Mouse (Mus musculus): Measurements from ENCODE around the gene Defb45. TPM values are rescaled to one million over a fixed set of nuclear protein-coding genes. Genes with fewer than 3 reads are reported as not detected.

Defb45 gene
- polyA plus RNA-seq, 1 experiment from 2014 or later: not detected

- Histone ChIP-seq H3K36me3 (no peaks in the 10 kb centered on the region), H3K4me1 (replicated peaks) (no peaks in the 10 kb centered on the region), H3K9me3 (replicated peaks) (no peaks in the 10 kb centered on the region), H3K4me3 (replicated peaks) (no peak overlapping the region), H3K27me3 (no peaks in the 10 kb centered on the region), H3K27ac (no peak overlapping the region), H3K4me2 (no peak overlapping the region), H3K9ac (no peak overlapping the region)
- DNase-seq (no peak), ATAC-seq (ENCODE audit: low read depth) (no peak)
- WGBS (ENCODE audit: insufficient replicate concordance): 49% methylated on average over 6 of the region's 6 CpGs
These were observed 8.5 kb upstream of the Defb45 start for GRCm38 (mm10) chr2:152607746-152608145.

GRCm38 (mm10) chr2:152604057-152604456, 4.9 kb upstream of the Defb45 start, which contains the start of gene Defb36:
TSS of gene Defb36 (plus strand) at chr2:152604327.
- no peaks in the 10 kb centered on the region for H3K36me3 ChIP-seq
- no peak within 1 kb of the TSS for H3K4me2 ChIP-seq
- H3K27ac ChIP-seq: no peak within 1 kb of the TSS
- no peaks in the 10 kb centered on the region for H3K4me1 ChIP-seq (replicated peaks)
- no peaks in the 10 kb centered on the region for H3K27me3 ChIP-seq
- H3K9me3 ChIP-seq (replicated peaks): no peaks in the 10 kb centered on the region
- no peak within 1 kb of the TSS for H3K9ac ChIP-seq
- ATAC-seq (ENCODE audit: low read depth) (no peak), DNase-seq (no peak)
- WGBS (ENCODE audit: insufficient replicate concordance): 66% methylated on average over 15 of the region's 15 CpGs
- H3K4me3 ChIP-seq (replicated peaks): no peak within 1 kb of the TSS

GRCm38 (mm10) chr2:152601275-152601960, 2.2 kb upstream of the Defb45 start:
- H3K9ac ChIP-seq: no peak overlapping the region
- ATAC-seq (ENCODE audit: low read depth) (no peak), DNase-seq (no peak)
- no peaks in the 10 kb centered on the region for H3K27me3 ChIP-seq
- no peaks in the 10 kb centered on the region for H3K36me3 ChIP-seq
- no peak overlapping the region for H3K4me3 ChIP-seq (replicated peaks)
- WGBS (ENCODE audit: insufficient replicate concordance): 51% methylated on average over 4 of the region's 4 CpGs
- H3K27ac ChIP-seq: no peak overlapping the region
- H3K9me3 ChIP-seq (replicated peaks): no peaks in the 10 kb centered on the region
- no peak overlapping the region for H3K4me2 ChIP-seq
- no peaks in the 10 kb centered on the region for H3K4me1 ChIP-seq (replicated peaks)

- ATAC-seq (ENCODE audit: low read depth): no peak
- no peak for DNase-seq
- WGBS (ENCODE audit: insufficient replicate concordance): 70% methylated on average over 6 of the region's 6 CpGs
- no peaks in the 10 kb centered on the region for H3K27me3 ChIP-seq
- H3K4me3 ChIP-seq (replicated peaks): no peak overlapping the region
- no peaks in the 10 kb centered on the region for H3K4me1 ChIP-seq (replicated peaks)
- H3K9me3 ChIP-seq (replicated peaks): no peaks in the 10 kb centered on the region
- H3K27ac ChIP-seq: no peak overlapping the region
- no peak overlapping the region for H3K9ac ChIP-seq
- no peak overlapping the region for H3K4me2 ChIP-seq
- H3K36me3 ChIP-seq: no peaks in the 10 kb centered on the region
These were observed 877 bp upstream of the Defb45 start for GRCm38 (mm10) chr2:152600076-152600475.

- DNase-seq (no peak), ATAC-seq (ENCODE audit: low read depth) (no peak)
- WGBS (ENCODE audit: insufficient replicate concordance): 53% methylated on average over 6 of the region's 6 CpGs
- Histone ChIP-seq H3K36me3 (no peaks in the 10 kb centered on the region), H3K4me3 (replicated peaks) (no peak overlapping the region), H3K9me3 (replicated peaks) (no peaks in the 10 kb centered on the region), H3K4me1 (replicated peaks) (no peaks in the 10 kb centered on the region), H3K27me3 (no peaks in the 10 kb centered on the region), H3K27ac (no peak overlapping the region), H3K4me2 (no peak overlapping the region), H3K9ac (no peak overlapping the region)
These were observed 10.2 kb downstream of the Defb45 start for GRCm38 (mm10) chr2:152589021-152589420.

GRCm38 (mm10) chr2:152588450-152588849, 10.7 kb downstream of the Defb45 start:
- Histone ChIP-seq H3K9ac (no peak overlapping the region), H3K4me1 (replicated peaks) (no peaks in the 10 kb centered on the region), H3K27ac (no peak overlapping the region), H3K4me2 (no peak overlapping the region), H3K27me3 (no peaks in the 10 kb centered on the region), H3K9me3 (replicated peaks) (no peaks in the 10 kb centered on the region), H3K36me3 (no peaks in the 10 kb centered on the region), H3K4me3 (replicated peaks) (no peak overlapping the region)
- 35% methylated on average over 2 of the region's 2 CpGs for WGBS (ENCODE audit: insufficient replicate concordance)
- DNase-seq: no peak
- no peak for ATAC-seq (ENCODE audit: low read depth)

- no peaks in the 10 kb centered on the region for H3K4me1 ChIP-seq (replicated peaks)
- H3K27ac ChIP-seq: no peak overlapping the region
- WGBS (ENCODE audit: insufficient replicate concordance): 55% methylated on average over 4 of the region's 4 CpGs
- no peak for DNase-seq
- H3K4me3 ChIP-seq (replicated peaks): no peak overlapping the region
- H3K36me3 ChIP-seq: no peaks in the 10 kb centered on the region
- no peaks in the 10 kb centered on the region for H3K9me3 ChIP-seq (replicated peaks)
- H3K4me2 ChIP-seq: no peak overlapping the region
- H3K9ac ChIP-seq: no peak overlapping the region
- no peak for ATAC-seq (ENCODE audit: low read depth)
- no peaks in the 10 kb centered on the region for H3K27me3 ChIP-seq
These were observed 12.2 kb downstream of the Defb45 start for GRCm38 (mm10) chr2:152586926-152587560.

- DNase-seq (no peak), ATAC-seq (ENCODE audit: low read depth) (no peak)
- no peaks in the 10 kb centered on the region for H3K36me3 ChIP-seq
- H3K27me3 ChIP-seq: no peaks in the 10 kb centered on the region
- WGBS (ENCODE audit: insufficient replicate concordance): 59% methylated on average over 11 of the region's 11 CpGs
- no peak overlapping the region for H3K4me3 ChIP-seq (replicated peaks)
- no peaks in the 10 kb centered on the region for H3K9me3 ChIP-seq (replicated peaks)
- H3K9ac ChIP-seq: no peak overlapping the region
- no peak overlapping the region for H3K27ac ChIP-seq
- no peak overlapping the region for H3K4me2 ChIP-seq
- H3K4me1 ChIP-seq (replicated peaks): no peaks in the 10 kb centered on the region
These were observed 18.6 kb downstream of the Defb45 start for GRCm38 (mm10) chr2:152580612-152581011.

GRCm38 (mm10) chr2:152580107-152580506, 19.1 kb downstream of the Defb45 start, which contains the start of gene Defb19:
TSS of gene Defb19 (minus strand) at chr2:152580312.
- Histone ChIP-seq H3K27ac (no peak within 1 kb of the TSS), H3K27me3 (no peaks in the 10 kb centered on the region), H3K4me2 (no peak within 1 kb of the TSS), H3K4me3 (replicated peaks) (no peak within 1 kb of the TSS), H3K4me1 (replicated peaks) (no peaks in the 10 kb centered on the region), H3K9ac (no peak within 1 kb of the TSS), H3K9me3 (replicated peaks) (no peaks in the 10 kb centered on the region), H3K36me3 (no peaks in the 10 kb centered on the region)
- 55% methylated on average over 7 of the region's 7 CpGs for WGBS (ENCODE audit: insufficient replicate concordance)
- ATAC-seq (ENCODE audit: low read depth): no peak
- DNase-seq: no peak

GRCm38 (mm10) chr2:152573484-152573883, 25.7 kb downstream of the Defb45 start:
- Histone ChIP-seq H3K9me3 (replicated peaks) (no peaks in the 10 kb centered on the region), H3K4me2 (no peak overlapping the region), H3K36me3 (no peaks in the 10 kb centered on the region), H3K9ac (no peak overlapping the region), H3K4me3 (replicated peaks) (no peak overlapping the region), H3K27me3 (no peaks in the 10 kb centered on the region), H3K4me1 (replicated peaks) (no peaks in the 10 kb centered on the region), H3K27ac (no peak overlapping the region)
- 68% methylated on average over 8 of the region's 8 CpGs for WGBS (ENCODE audit: insufficient replicate concordance)
- no peak for ATAC-seq (ENCODE audit: low read depth)
- DNase-seq: no peak

GRCm38 (mm10) chr2:152572114-152572794, 26.9 kb downstream of the Defb45 start, which contains the start of gene Defb21:
TSS of gene Defb21 (plus strand) at chr2:152572744.
- H3K4me3 ChIP-seq (replicated peaks): no peak within 1 kb of the TSS
- ATAC-seq (ENCODE audit: low read depth) (no peak), DNase-seq (no peak)
- no peaks in the 10 kb centered on the region for H3K36me3 ChIP-seq
- H3K4me2 ChIP-seq: no peak within 1 kb of the TSS
- 45% methylated on average over 11 of the region's 11 CpGs for WGBS (ENCODE audit: insufficient replicate concordance)
- H3K4me1 ChIP-seq (replicated peaks): no peaks in the 10 kb centered on the region
- H3K27me3 ChIP-seq: no peaks in the 10 kb centered on the region
- H3K9ac ChIP-seq: no peak within 1 kb of the TSS
- no peaks in the 10 kb centered on the region for H3K9me3 ChIP-seq (replicated peaks)
- H3K27ac ChIP-seq: no peak within 1 kb of the TSS

Data from liver, embryonic 13.5 days (tissue).